Mouse (Mus musculus): Measurements from ENCODE around the gene Olfr862. TPM values are rescaled to one million over a fixed set of nuclear protein-coding genes. Genes with fewer than 3 reads are reported as not detected.

Gene Olfr862
- total RNA-seq (2021): not detected
- long read RNA-seq, experiment 1: 0 reads
- long read RNA-seq, experiment 2: 0 reads

DNA sequence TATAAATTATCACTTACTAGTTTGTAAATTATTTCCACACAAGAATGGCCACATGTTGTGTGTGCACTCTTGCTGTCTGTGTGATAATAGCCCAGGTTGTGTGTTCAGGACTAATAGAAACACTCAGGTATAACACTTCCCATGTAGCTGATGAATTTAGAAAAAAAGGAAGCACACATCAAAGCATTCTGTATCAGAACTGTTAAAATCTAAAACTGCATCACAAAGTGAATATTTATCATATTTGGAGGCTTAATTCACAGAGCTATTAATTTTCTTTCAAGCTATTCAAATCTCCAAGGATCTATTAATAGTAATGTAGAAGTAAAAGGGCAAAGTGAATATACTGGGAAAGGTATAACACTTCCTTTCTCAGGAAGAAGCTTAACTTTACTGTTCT, at the start of gene Olfr862:
TSS of gene Olfr862 (minus strand) at position 101 of the 400 bp plus-strand sequence.
- no peak for DNase-seq

DNA sequence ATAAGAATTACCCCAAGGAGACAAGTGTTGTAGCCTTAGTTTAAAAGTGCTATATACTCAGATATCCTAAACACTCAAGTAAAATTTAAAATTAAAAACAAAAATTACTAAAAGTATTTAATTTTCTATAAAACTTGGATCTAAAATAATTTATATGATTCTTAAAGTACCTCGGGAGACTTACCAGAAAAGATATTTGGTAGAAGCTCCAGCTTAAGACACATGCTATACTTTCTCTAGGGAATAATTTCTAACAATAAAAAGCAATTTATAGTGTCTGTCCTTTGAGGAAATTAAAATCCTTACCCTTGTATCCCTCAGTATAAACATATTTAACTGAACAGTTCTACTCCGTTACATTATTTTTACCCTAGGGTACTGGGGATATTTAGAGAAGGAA, 28.8 kb upstream of the Olfr862 start, which contains the start of gene Olfr77:
TSS of gene Olfr77 (plus strand) at position 301 of the 400 bp plus-strand sequence.
- DNase-seq: no peak

DNA sequence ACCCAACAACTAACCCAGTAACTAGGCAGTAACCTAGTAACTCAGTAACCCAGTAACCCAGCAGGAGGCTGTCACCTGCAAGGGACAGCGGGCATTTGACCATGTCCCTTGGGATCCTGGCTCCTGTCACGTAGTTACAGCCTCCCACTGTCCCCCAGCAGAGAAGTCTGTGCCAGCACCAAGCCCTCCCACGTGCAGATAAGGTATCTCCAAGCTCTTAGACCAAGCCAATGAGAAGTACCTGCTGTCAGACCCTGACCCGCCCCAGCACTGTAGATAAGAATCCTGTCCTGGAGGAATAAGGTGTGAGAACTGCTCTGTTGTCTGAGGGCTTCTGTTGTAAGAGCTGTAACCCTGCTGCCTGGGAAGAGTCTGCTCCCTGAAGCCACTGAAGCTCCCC, 23.4 kb upstream of the Olfr862 start:
- no peak for DNase-seq

DNA sequence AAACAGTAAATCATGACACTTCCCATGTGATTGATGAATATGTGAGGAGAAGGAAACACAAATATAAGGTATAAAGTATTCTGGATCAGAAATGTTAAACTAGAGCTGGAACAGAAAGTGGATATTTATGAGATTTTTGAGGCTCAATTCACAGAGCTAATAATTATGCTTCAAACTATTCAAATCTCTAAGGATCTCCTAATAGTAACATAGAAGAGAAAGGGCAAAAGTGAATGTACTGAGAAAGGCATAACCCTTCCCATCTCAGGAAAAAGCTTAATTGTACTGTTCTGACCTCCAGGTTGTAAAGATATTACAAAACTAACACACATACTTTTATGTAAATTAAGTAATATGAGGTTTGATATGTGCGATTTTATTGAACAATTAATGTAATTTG, 38.2 kb downstream of the Olfr862 start, which contains the start of gene Olfr860:
TSS of gene Olfr860 (minus strand) at position 101 of the 400 bp plus-strand sequence.
- DNase-seq: no peak

Other genes with a start within 250 kb of the Olfr862 start
- not detected for gene Olfr857, start 178.6 kb downstream of the Olfr862 start, total RNA-seq (2021)
- gene Olfr58, start 107.7 kb downstream of the Olfr862 start, total RNA-seq (2021): not detected
- gene Olfr859, start 83.1 kb downstream of the Olfr862 start, total RNA-seq (2021): not detected
- not detected for gene Olfr860, start 38.3 kb downstream of the Olfr862 start, total RNA-seq (2021)
- gene Olfr77, start 28.9 kb upstream of the Olfr862 start, total RNA-seq (2021): not detected
- gene Olfr866, start 140.0 kb upstream of the Olfr862 start, total RNA-seq (2021): not detected
- gene Olfr867, start 169.6 kb upstream of the Olfr862 start, total RNA-seq (2021): not detected
- not detected for gene Olfr868, start 210.6 kb upstream of the Olfr862 start, total RNA-seq (2021)
- gene Olfr869, start 241.0 kb upstream of the Olfr862 start, total RNA-seq (2021): not detected